Mouse (Mus musculus) forebrain, embryonic 13.5 days (tissue): Measurements from ENCODE around the gene Mex3a. TPM values are rescaled to one million over a fixed set of nuclear protein-coding genes. Genes with fewer than 3 reads are reported as not detected.

Experiments used
- ATAC-seq: fragments of 200-750 bp; cut with Nextera tagmentation; 2 replicates; pipeline ENCODE4 v1.8.0; 2017
- H3K27ac ChIP-seq: fragments of 300-500 bp; sonication (generic); 2 replicates; pipeline ENCODE4 v1.5.1; 2015; ENCODE audit warnings: inconsistent platforms, mild to moderate bottlenecking, moderate library complexity
- H3K27me3 ChIP-seq: fragments of 300-500 bp; sonication (generic); 2 replicates; pipeline ENCODE4 v1.6.1; 2015; ENCODE audit warnings: mild to moderate bottlenecking, inconsistent platforms
- H3K36me3 ChIP-seq: fragments of 300-500 bp; sonication (generic); 2 replicates; pipeline ENCODE4 v1.6.1; 2015; ENCODE audit warnings: mild to moderate bottlenecking, inconsistent platforms; ENCODE audit not compliant: poor library complexity, severe bottlenecking
- H3K4me1 ChIP-seq: fragments of 300-500 bp; sonication (generic); 2 replicates; pipeline ENCODE4 v1.6.1; 2015; ENCODE audit warnings: inconsistent platforms
- H3K4me2 ChIP-seq: fragments of 300-500 bp; sonication (generic); 2 replicates; pipeline ENCODE4 v1.6.1; 2015; ENCODE audit warnings: inconsistent platforms, mild to moderate bottlenecking, moderate library complexity
- H3K4me3 ChIP-seq: fragments of 300-500 bp; sonication (generic); 2 replicates; pipeline ENCODE4 v1.5.1; 2015; ENCODE audit warnings: mild to moderate bottlenecking, inconsistent platforms
- H3K9ac ChIP-seq: fragments of 300-500 bp; sonication (generic); 2 replicates; pipeline ENCODE4 v1.6.1; 2015; ENCODE audit warnings: mild to moderate bottlenecking, inconsistent platforms
- H3K9me3 ChIP-seq: fragments of 300-500 bp; sonication (generic); replicated peaks from 2 replicates; pipeline ENCODE4 v1.6.1; 2016; ENCODE audit warnings: inconsistent platforms
- WGBS: fragments of 180-500 bp; shearing (Covaris S2); methylation state at CpG from one replicate; pipeline ENCODE4 v1.1.7; 2015; 5-methylcytosine and 5-hydroxymethylcytosine counted together
- polyA plus RNA-seq: library from polyadenylated mRNA; unstranded; fragments of >200 nt; fragmentation: Nextera tagmentation; extraction: Ambion mirVana; gene quantifications from 2 replicates; pipeline ENCODE4 v1.2.1, GENCODE M21; 2015

The Mex3a gene
- polyA plus RNA-seq, 1 experiment from 2014 or later, result 52.6 TPM

- peak; percentile 50 for ATAC-seq
These were observed 9.6 kb downstream of the Mex3a start for GRCm38 (mm10) chr3:88541622-88542401.

DNA sequence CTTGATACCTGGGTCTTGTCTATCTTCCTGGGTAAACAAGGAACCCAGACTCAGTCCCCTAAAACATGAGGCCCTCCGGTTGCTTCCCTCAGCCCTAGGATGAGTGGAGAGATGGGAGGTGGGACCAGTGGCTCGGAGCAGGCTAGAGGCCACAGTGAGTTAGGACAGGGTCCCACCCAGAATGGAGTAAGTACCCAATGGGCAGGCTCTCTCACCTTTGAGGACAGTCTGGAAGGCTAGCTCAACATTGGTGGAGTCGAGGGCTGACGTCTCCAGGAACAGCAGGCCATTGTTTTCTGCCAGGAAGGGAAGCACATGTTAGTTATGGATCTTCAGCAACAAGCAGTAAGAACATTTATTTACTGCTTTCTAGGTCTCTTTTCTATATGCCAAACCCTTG is 10.3 kb downstream of the Mex3a start:
- no peaks in the 10 kb centered on the region for H3K9me3 ChIP-seq
- peak overlapping the region; percentile 80 for H3K27ac ChIP-seq
- H3K4me1 ChIP-seq, result peaks cover 54% of the 10 kb centered on the region
- 83% methylated on average over 4 of the region's 4 CpGs for WGBS
- ATAC-seq, result no peak
- H3K36me3 ChIP-seq, result peaks cover 34% of the 10 kb centered on the region
- H3K4me3 ChIP-seq, result no peak overlapping the region
- 0 out of 2 replicates have a peak overlapping the region, but pooled peaks have one; percentile 7 for H3K4me2 ChIP-seq
- H3K27me3 ChIP-seq, result no peaks in the 10 kb centered on the region
- H3K9ac ChIP-seq, result no peak overlapping the region

More at GRCm38 (mm10) chr3:88541622-88542401, 9.6 kb downstream of the Mex3a start:
- Histone ChIP-seq H3K36me3 (peaks cover 41% of the 10 kb centered on the region), H3K27ac (peak overlapping the region; percentile 80), H3K4me1 (peaks cover 61% of the 10 kb centered on the region), H3K9ac (no peak overlapping the region), H3K4me3 (no peak overlapping the region), H3K27me3 (no peaks in the 10 kb centered on the region), H3K4me2 (peak overlapping the region; percentile 9; the same call in 1 of the 2 replicates), H3K9me3 (no peaks in the 10 kb centered on the region)
- 63% methylated on average over 7 of the region's 7 CpGs for WGBS

DNA sequence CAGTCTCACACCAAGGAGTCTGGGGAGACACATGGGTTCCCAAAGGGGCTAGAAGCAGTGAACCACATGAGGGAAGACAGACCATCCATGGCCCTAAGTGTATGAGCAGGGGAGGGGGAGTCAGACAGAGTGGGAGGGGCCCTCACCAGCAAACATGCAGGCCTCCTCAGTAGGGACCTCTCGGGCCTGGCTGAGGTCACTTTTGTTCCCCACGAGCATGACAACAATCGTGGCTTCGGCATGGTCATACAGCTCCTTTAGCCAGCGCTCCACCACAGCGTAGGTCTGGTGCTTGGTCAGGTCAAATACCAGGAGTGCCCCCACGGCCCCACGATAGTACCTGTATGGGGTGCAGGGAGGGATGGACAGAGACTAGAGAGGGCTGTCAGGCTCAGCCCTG is 11.0 kb downstream of the Mex3a start:
- no peaks in the 10 kb centered on the region for H3K27me3 ChIP-seq
- 83% methylated on average over 8 of the region's 8 CpGs for WGBS
- ATAC-seq, result no peak

DNA sequence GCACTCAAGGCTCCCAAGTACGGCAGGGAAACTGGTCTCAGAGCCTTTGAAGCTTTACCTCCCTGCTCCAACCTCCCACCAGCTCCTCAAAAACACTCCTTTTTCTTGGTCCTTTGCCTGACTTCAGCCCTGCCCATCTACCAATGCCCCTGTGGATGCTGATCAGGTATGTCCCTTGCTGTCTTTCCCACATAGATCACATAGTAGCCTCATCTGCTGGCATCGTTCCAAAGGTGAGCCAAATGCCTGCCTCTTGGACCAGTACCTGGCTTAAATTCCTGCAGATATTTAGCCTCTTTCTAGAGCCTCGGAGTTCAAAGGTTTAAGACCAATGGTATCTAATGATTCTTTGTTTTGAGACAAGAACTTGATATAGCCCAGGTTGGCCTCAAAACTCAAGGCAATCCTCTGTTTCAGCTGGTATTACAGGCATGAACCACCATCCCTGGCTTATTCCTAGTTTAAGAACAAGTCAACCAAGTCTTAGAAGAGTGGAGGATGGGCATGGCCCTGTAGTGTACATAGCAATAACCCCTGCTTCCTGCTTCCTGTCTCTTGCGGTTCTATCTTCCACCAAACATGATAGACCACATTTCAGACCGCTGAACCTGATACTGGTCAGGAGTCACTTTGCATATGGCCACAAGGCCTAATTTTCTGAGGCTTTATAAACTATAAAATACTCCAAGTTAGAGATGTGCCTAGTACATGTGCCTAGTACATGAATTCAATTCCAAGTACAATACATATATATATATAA is 11.6 kb downstream of the Mex3a start:
- no peak overlapping the region for H3K4me2 ChIP-seq
- H3K9me3 ChIP-seq, result no peaks in the 10 kb centered on the region
- H3K36me3 ChIP-seq, result peaks cover 21% of the 10 kb centered on the region
- H3K27ac ChIP-seq, result no peak overlapping the region
- H3K9ac ChIP-seq, result no peak overlapping the region
- H3K4me3 ChIP-seq, result no peak overlapping the region
- H3K4me1 ChIP-seq, result peaks cover 41% of the 10 kb centered on the region
- WGBS, result 79% methylated on average over 5 of the region's 5 CpGs
- ATAC-seq, result no peak
- no peaks in the 10 kb centered on the region for H3K27me3 ChIP-seq

More for the DNA sequence above, 11.0 kb downstream of the Mex3a start:
- Histone ChIP-seq H3K4me3 (no peak overlapping the region), H3K9me3 (no peaks in the 10 kb centered on the region), H3K27ac (no peak overlapping the region; the same call in 1 of the 2 replicates), H3K4me1 (peaks cover 47% of the 10 kb centered on the region), H3K36me3 (peaks cover 27% of the 10 kb centered on the region), H3K4me2 (no peak overlapping the region), H3K9ac (no peak overlapping the region)

GRCm38 (mm10) chr3:88544514-88544913 is 12.3 kb downstream of the Mex3a start:
- ATAC-seq, result no peak
- no peak overlapping the region for H3K27ac ChIP-seq
- H3K4me2 ChIP-seq, result no peak overlapping the region
- no peaks in the 10 kb centered on the region for H3K27me3 ChIP-seq
- no peak overlapping the region for H3K4me3 ChIP-seq
- H3K4me1 ChIP-seq, result peaks cover 36% of the 10 kb centered on the region
- H3K9me3 ChIP-seq, result no peaks in the 10 kb centered on the region
- peak overlapping the region; percentile 18; the same call in 1 of the 2 replicates for H3K9ac ChIP-seq
- 34% methylated on average over 5 of the region's 5 CpGs for WGBS
- peaks cover 17% of the 10 kb centered on the region for H3K36me3 ChIP-seq

GRCm38 (mm10) chr3:88544955-88545591 is 12.9 kb downstream of the Mex3a start:
- 71% methylated on average over 20 of the region's 20 CpGs for WGBS
- Histone ChIP-seq H3K4me1 (peaks cover 31% of the 10 kb centered on the region), H3K9ac (peak overlapping the region; percentile 18; the same call in 1 of the 2 replicates), H3K27ac (no peak overlapping the region), H3K9me3 (no peaks in the 10 kb centered on the region), H3K36me3 (peaks cover 13% of the 10 kb centered on the region), H3K27me3 (no peaks in the 10 kb centered on the region), H3K4me3 (no peak overlapping the region), H3K4me2 (no peak overlapping the region)
- ATAC-seq, result no peak

GRCm38 (mm10) chr3:88546674-88547418 is 14.7 kb downstream of the Mex3a start:
- H3K27me3 ChIP-seq, result no peaks in the 10 kb centered on the region
- 72% methylated on average over 6 of the region's 6 CpGs for WGBS
- no peaks in the 10 kb centered on the region for H3K36me3 ChIP-seq
- H3K4me2 ChIP-seq, result no peak overlapping the region
- no peak overlapping the region for H3K9ac ChIP-seq
- no peak overlapping the region for H3K4me3 ChIP-seq
- no peak overlapping the region for H3K27ac ChIP-seq
- peaks cover 21% of the 10 kb centered on the region for H3K4me1 ChIP-seq
- H3K9me3 ChIP-seq, result no peaks in the 10 kb centered on the region
- no peak for ATAC-seq

GRCm38 (mm10) chr3:88548180-88548917 is 16.2 kb downstream of the Mex3a start, which contains the start of gene Rab25:
Gene Rab25 (minus strand): TSS chr3:88548300.
- Histone ChIP-seq H3K4me2 (no peak within 1 kb of the TSS), H3K4me1 (peaks cover 15% of the 10 kb centered on the region), H3K9me3 (no peaks in the 10 kb centered on the region), H3K36me3 (no peaks in the 10 kb centered on the region), H3K9ac (no peak within 1 kb of the TSS), H3K27me3 (no peaks in the 10 kb centered on the region), H3K4me3 (no peak within 1 kb of the TSS), H3K27ac (no peak within 1 kb of the TSS)
- ATAC-seq, result no peak
- 53% methylated on average over 18 of the region's 18 CpGs for WGBS

- Histone ChIP-seq H3K27me3 (no peaks in the 10 kb centered on the region), H3K4me3 (peak overlapping the region; percentile 85; the same call in 1 of the 2 replicates), H3K27ac (no peak overlapping the region), H3K4me1 (peaks cover 32% of the 10 kb centered on the region), H3K4me2 (peak overlapping the region; percentile 74), H3K9me3 (no peaks in the 10 kb centered on the region), H3K9ac (peak overlapping the region; percentile 93), H3K36me3 (peaks cover 14% of the 10 kb centered on the region)
- no peak for ATAC-seq
- WGBS, result 83% methylated on average over 4 of the region's 4 CpGs
These were observed 19.4 kb downstream of the Mex3a start for GRCm38 (mm10) chr3:88551586-88551985.

DNA sequence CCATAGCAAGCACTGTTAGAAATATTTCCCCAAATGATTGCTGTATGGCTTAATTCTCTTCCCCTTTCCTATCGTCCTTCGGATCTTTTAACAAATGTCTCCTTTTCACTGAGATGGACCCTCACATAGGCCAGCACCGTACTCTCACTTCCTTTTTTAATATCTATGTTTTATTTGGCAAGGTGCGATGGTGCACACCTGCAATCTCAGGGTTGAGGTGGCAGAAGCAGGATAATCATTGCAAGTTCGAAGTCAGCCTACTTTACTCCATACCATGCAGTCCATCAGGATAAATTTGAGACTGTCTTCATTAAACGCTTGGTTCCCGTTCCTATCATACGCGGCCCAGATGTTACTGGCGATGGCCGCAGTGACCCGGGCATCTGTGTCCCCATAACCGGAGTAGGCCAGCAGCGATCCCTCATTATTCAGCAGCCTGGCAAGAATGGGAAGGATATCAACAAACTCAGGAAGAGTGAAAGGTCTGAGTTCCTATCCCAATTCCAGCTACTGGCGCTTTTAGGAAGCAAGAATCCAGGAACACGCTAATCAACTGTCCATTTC is 20.0 kb downstream of the Mex3a start:
- Histone ChIP-seq H3K4me1 (peaks cover 32% of the 10 kb centered on the region), H3K27ac (peak overlapping the region; percentile 95), H3K9ac (peak overlapping the region; percentile 93), H3K27me3 (no peaks in the 10 kb centered on the region), H3K9me3 (no peaks in the 10 kb centered on the region), H3K36me3 (peaks cover 20% of the 10 kb centered on the region), H3K4me3 (peak overlapping the region; percentile 85), H3K4me2 (peak overlapping the region; percentile 74)
- 26% methylated on average over 16 of the region's 16 CpGs for WGBS
- no peak for ATAC-seq
